Mouse (Mus musculus) MEL (cell line): ENCODE measurements around the gene Gramd1b. TPM values are rescaled to one million over a fixed set of nuclear protein-coding genes. Genes with fewer than 3 reads are reported as not detected.

Experiments
- DNase-seq: peaks from one replicate; pipeline ENCODE4 v3.0.0; 2011; ENCODE audit warnings: low read depth, low spot score
- H3K27ac ChIP-seq: 2 replicates; pipeline ENCODE4 v1.5.1; 2012; ENCODE audit warnings: low read depth, mild to moderate bottlenecking, control low read depth, low read length, moderate library complexity; ENCODE audit not compliant: control insufficient read depth
- H3K27me3 ChIP-seq, 2 experiments: fragments of 150-350 bp in 1 of 2; sonication (generic) in 1 of 2; 2 replicates each; pipeline ENCODE4 v1.6.1; 2012; ENCODE audit warnings: low read length in 2 of 2, mild to moderate bottlenecking in 2 of 2, improper control_type of control experiment in 1 of 2, moderate library complexity in 1 of 2; ENCODE audit not compliant: insufficient read depth in 2 of 2, control insufficient read depth in 1 of 2
- H3K36me3 ChIP-seq, 2 experiments: 2 replicates each; pipeline ENCODE4 v1.6.1; 2012 to 2014; ENCODE audit warnings: low read length in 2 of 2, improper control_type of control experiment in 1 of 2, inconsistent platforms in 1 of 2, mild to moderate bottlenecking in 1 of 2; ENCODE audit not compliant: insufficient read depth in 2 of 2, control insufficient read depth in 1 of 2
- H3K4me1 ChIP-seq, 2 experiments: fragments of 150-350 bp in 1 of 2; sonication (generic) in 1 of 2; 2 replicates each; pipeline ENCODE4 v1.6.1; 2012; ENCODE audit warnings: low read length in 2 of 2, improper control_type of control experiment in 1 of 2, mild to moderate bottlenecking in 1 of 2; ENCODE audit not compliant: insufficient read depth in 2 of 2, control insufficient read depth in 1 of 2
- H3K4me3 ChIP-seq, 2 experiments: fragments of 150-350 bp in 1 of 2; sonication (generic) in 1 of 2; 2 replicates each; pipeline ENCODE4 v1.5.1; 2012; ENCODE audit warnings: low read depth in 2 of 2, low read length in 2 of 2, mild to moderate bottlenecking in 2 of 2, moderate library complexity in 2 of 2, control low read depth in 1 of 2, improper control_type of control experiment in 1 of 2; ENCODE audit not compliant: control insufficient read depth in 1 of 2, insufficient read depth in 1 of 2
- H3K79me2 ChIP-seq: 2 replicates; pipeline ENCODE4 v1.6.1; 2012; ENCODE audit warnings: mild to moderate bottlenecking, low read length, moderate library complexity; ENCODE audit not compliant: control insufficient read depth, poor library complexity, insufficient read depth
- H3K9ac ChIP-seq: 2 replicates; pipeline ENCODE4 v1.6.1; 2012; ENCODE audit warnings: low read depth, mild to moderate bottlenecking, control low read depth, low read length, moderate library complexity; ENCODE audit not compliant: control insufficient read depth, poor library complexity, severe bottlenecking
- H3K9me3 ChIP-seq: fragments of 150-350 bp; sonication (generic); replicated peaks from 2 replicates; pipeline ENCODE4 v1.6.1; 2012; ENCODE audit warnings: mild to moderate bottlenecking, low read length, improper control_type of control experiment, moderate library complexity; ENCODE audit not compliant: insufficient read depth
- CHD2 ChIP-seq: IDR thresholded peaks from 2 replicates; pipeline ENCODE4 v1.6.1; 2011; ENCODE audit warnings: low read length, improper control_type of control experiment
- ETS1 ChIP-seq: IDR thresholded peaks from 2 replicates; pipeline ENCODE4 v1.6.1; 2012; ENCODE audit warnings: low read depth, mild to moderate bottlenecking, inconsistent platforms, low read length, improper control_type of control experiment, moderate library complexity
- KAT2A ChIP-seq: conservative IDR thresholded peaks from 2 replicates; pipeline ENCODE4 v1.6.1; 2012; ENCODE audit warnings: low read depth, low read length, improper control_type of control experiment, inconsistent platforms
- MAFK ChIP-seq: IDR thresholded peaks from 2 replicates; pipeline ENCODE4 v1.6.1; 2011; ENCODE audit warnings: low read depth, mild to moderate bottlenecking, low read length, improper control_type of control experiment, borderline replicate concordance
- MAX ChIP-seq: IDR thresholded peaks from 2 replicates; pipeline ENCODE4 v1.6.1; 2011; ENCODE audit warnings: low read length, improper control_type of control experiment
- MAZ ChIP-seq: IDR thresholded peaks from 2 replicates; pipeline ENCODE4 v1.6.1; 2012; ENCODE audit warnings: low read depth, mild to moderate bottlenecking, inconsistent platforms, low read length, improper control_type of control experiment
- MEF2A ChIP-seq: IDR thresholded peaks from 2 replicates; pipeline ENCODE4 v1.6.1; 2014; ENCODE audit warnings: low read depth, mild to moderate bottlenecking, inconsistent platforms, low read length, improper control_type of control experiment; ENCODE audit not compliant: poor library complexity, insufficient replicate concordance, severe bottlenecking; ENCODE audit errors: extremely low read depth
- MYB ChIP-seq: IDR thresholded peaks from 2 replicates; pipeline ENCODE4 v1.6.1; 2011; ENCODE audit warnings: mild to moderate bottlenecking, low read depth, low read length, improper control_type of control experiment
- MYC ChIP-seq: IDR thresholded peaks from 2 replicates; pipeline ENCODE4 v1.6.1; 2011; ENCODE audit warnings: low read depth, mild to moderate bottlenecking, low read length, improper control_type of control experiment, moderate library complexity
- NELFE ChIP-seq: IDR thresholded peaks from 2 replicates; pipeline ENCODE4 v1.6.1; 2011; ENCODE audit warnings: low read depth, low read length, improper control_type of control experiment
- POLR2AphosphoS5 ChIP-seq: IDR thresholded peaks from 2 replicates; pipeline ENCODE4 v1.6.1; 2012; ENCODE audit warnings: low read depth, borderline replicate concordance, mild to moderate bottlenecking, inconsistent platforms, low read length, moderate library complexity, mixed read lengths
- SIN3A ChIP-seq: IDR thresholded peaks from 2 replicates; pipeline ENCODE4 v1.6.1; 2012; ENCODE audit warnings: low read length, improper control_type of control experiment, inconsistent platforms
- SMC3 ChIP-seq: IDR thresholded peaks from 2 replicates; pipeline ENCODE4 v1.6.1; 2011; ENCODE audit warnings: low read depth, low read length, improper control_type of control experiment
- TAL1 ChIP-seq: IDR thresholded peaks from 2 replicates; pipeline ENCODE4 v1.6.1; 2012; ENCODE audit warnings: mild to moderate bottlenecking, inconsistent platforms, low read length, moderate library complexity, mixed read lengths
- TBP ChIP-seq: IDR thresholded peaks from 2 replicates; pipeline ENCODE4 v1.8.0; 2011; ENCODE audit warnings: low read depth, low read length, improper control_type of control experiment
- UBTF ChIP-seq: IDR thresholded peaks from 2 replicates; pipeline ENCODE4 v1.6.1; 2012; ENCODE audit warnings: low read depth, mild to moderate bottlenecking, inconsistent platforms, low read length, improper control_type of control experiment, moderate library complexity, borderline replicate concordance; ENCODE audit not compliant: insufficient read depth
- USF1 ChIP-seq: IDR thresholded peaks from 2 replicates; pipeline ENCODE4 v1.6.1; 2014; ENCODE audit warnings: low read depth, mild to moderate bottlenecking, inconsistent platforms, low read length, improper control_type of control experiment, moderate library complexity
- USF2 ChIP-seq, 2 experiments: IDR thresholded peaks; 2 replicates each; pipeline ENCODE4 v1.6.1; 2011 to 2012; ENCODE audit warnings: improper control_type of control experiment in 2 of 2, low read length in 2 of 2, borderline replicate concordance in 1 of 2, inconsistent platforms in 1 of 2, low read depth in 1 of 2, mild to moderate bottlenecking in 1 of 2; ENCODE audit not compliant: insufficient read depth in 1 of 2
- ZMIZ1 ChIP-seq: IDR thresholded peaks from 2 replicates; pipeline ENCODE4 v1.6.1; 2012; ENCODE audit warnings: low read depth, mild to moderate bottlenecking, inconsistent platforms, low read length, improper control_type of control experiment, moderate library complexity
- polyA plus RNA-seq, 2 experiments: library from polyadenylated mRNA; stranded (reverse) in 1 of 2; unstranded in 1 of 2; fragments of >175 nt in 1 of 2; fragments of >200 nt in 1 of 2; gene quantifications; 2 replicates each; pipeline versions ENCODE4 v1.2.1 to v1.2.4; 2012; ENCODE audit warnings: low replicate concordance in 2 of 2, low read depth in 1 of 2; ENCODE audit not compliant: insufficient read length in 2 of 2, insufficient read depth in 1 of 2, missing spikeins in 1 of 2
- total RNA-seq: library from RNA; depleted of rRNA; stranded (reverse); fragments of 300-350 nt; gene quantifications from 2 replicates; pipeline ENCODE4 v1.2.3, GENCODE M21; 2012

The Gramd1b gene
- total and polyA plus RNA-seq, 3 experiments, result not detected

GRCm38 (mm10) chr9:40321668-40322003 lies 209.5 kb downstream of the Gramd1b start:
- no peak overlapping the region for H3K27ac ChIP-seq
- no peaks in the 10 kb centered on the region for H3K4me1 ChIP-seq
- no peak for DNase-seq
- TF ChIP-seq TBP (no peak), SIN3A (no peak), NELFE (no peak), UBTF (no peak), CHD2 (no peak), MAZ (no peak), KAT2A (no peak), MYB (no peak), SMC3 (no peak), MEF2A (no peak), USF2 (IDR thresholded peaks at IDR 0.05; ENCODE audit: borderline replicate concordance in 1 of 2, insufficient read depth in 1 of 2, low read depth in 1 of 2, low read length in 2 of 2) (no peak)
- H3K9me3 ChIP-seq, result no peaks in the 10 kb centered on the region
- no peaks in the 10 kb centered on the region for H3K79me2 ChIP-seq
- no peaks in the 10 kb centered on the region for H3K36me3 ChIP-seq
- no peak overlapping the region for H3K9ac ChIP-seq
- no peak overlapping the region for H3K4me3 ChIP-seq
- H3K27me3 ChIP-seq, result no peaks in the 10 kb centered on the region

GRCm38 (mm10) chr9:40320879-40321667 lies 210.1 kb downstream of the Gramd1b start:
- Histone ChIP-seq H3K27me3 (no peaks in the 10 kb centered on the region), H3K9me3 (no peaks in the 10 kb centered on the region), H3K4me3 (no peak overlapping the region), H3K36me3 (no peaks in the 10 kb centered on the region), H3K27ac (no peak overlapping the region), H3K79me2 (no peaks in the 10 kb centered on the region), H3K9ac (no peak overlapping the region), H3K4me1 (no peaks in the 10 kb centered on the region)
- no peak for DNase-seq
- TF ChIP-seq USF1 (no peak), TAL1 (no peak), MAFK (no peak), POLR2AphosphoS5 (no peak), MAX (no peak), SIN3A (no peak), TBP (no peak), ZMIZ1 (no peak), MYC (no peak), ETS1 (no peak)
- TF ChIP-seq, all 39 proteins: peak for 0
